ENCODE assay signal across 12 mouse cellular contexts in genomic region chr1:52086236-52086635, GRCm38 (mm10). TPM values are rescaled to one million over a fixed set of nuclear protein-coding genes. Genes with fewer than 3 reads are reported as not detected.
A peak's percentile ranks its signal among the peaks of the same experiment; 100 is the strongest.
DNase-seq lines count a peak whose midpoint lies in the region; ATAC-seq and TF ChIP-seq lines count a peak whose summit lies in the region.
"Had no signal": no experiment of that assay in that cellular context is flagged by ENCODE, and none has a peak within 500 bp of the region (broad histone marks: within the 10 kb centered on the region; RNA-seq: fewer than 3 reads in every experiment).

No protein-coding gene starts in this region.

- no peak overlapping the region for H3K27ac ChIP-seq in forebrain, postnatal 0 days (ENCODE audit: low read depth, low read length)
- no peak overlapping the region for H3K27ac ChIP-seq in forebrain, embryonic 11.5 days (ENCODE audit: low read depth, low read length)
- H3K27ac ChIP-seq in lung, embryonic 14.5 days (ENCODE audit: low read depth) = no peak overlapping the region

- no peak overlapping the region for H3K9ac ChIP-seq in forebrain, postnatal 0 days
- no peak overlapping the region for H3K9ac ChIP-seq in forebrain, embryonic 11.5 days (ENCODE audit: low read length)
- H3K9ac ChIP-seq in lung, embryonic 14.5 days = no peak overlapping the region

- no peaks in the 10 kb centered on the region for H3K36me3 ChIP-seq in forebrain, postnatal 0 days (ENCODE audit: insufficient read depth)
- H3K36me3 ChIP-seq in forebrain, embryonic 11.5 days (ENCODE audit: control insufficient read depth, insufficient read depth, low read length) = no peaks in the 10 kb centered on the region
- no peaks in the 10 kb centered on the region for H3K36me3 ChIP-seq in lung, embryonic 14.5 days (ENCODE audit: insufficient read depth)

- no peak for TF ChIP-seq POLR2A in lung, adult 2 months (IDR thresholded peaks at IDR 0.05; ENCODE audit: borderline replicate concordance, extremely low read depth, low read depth, low read length)

- no peaks in the 10 kb centered on the region for H3K4me1 ChIP-seq in forebrain, postnatal 0 days (ENCODE audit: insufficient read depth)
- H3K4me1 ChIP-seq in forebrain, embryonic 11.5 days (replicated peaks; ENCODE audit: control insufficient read depth, insufficient read depth, low read length) = 0 out of 2 replicates have a peak, but pooled peaks cover under 1% of the 10 kb centered on the region
- 0 out of 2 replicates have a peak, but pooled peaks cover 3% of the 10 kb centered on the region for H3K4me1 ChIP-seq in lung, embryonic 14.5 days (ENCODE audit: insufficient read depth)
- H3K4me1 ChIP-seq in lung, adult 2 months (ENCODE audit: control insufficient read depth, insufficient read depth, low read length) = no peaks in the 10 kb centered on the region

- peak; percentile 53 for DNase-seq in forebrain, postnatal 0 days
- DNase-seq in forebrain, embryonic 11.5 days (ENCODE audit: low spot score) = no peak
- DNase-seq in lung, embryonic 14.5 days = peak; percentile 72
- DNase-seq in lung, adult 2 months = no peak
- peak; percentile 48 for DNase-seq in NIH3T3 (ENCODE audit: low read depth)
- peak; percentile 54 for DNase-seq in naive thymus-derived CD4-positive, alpha-beta T cell, adult 2 months (ENCODE audit: low read depth)
- DNase-seq in adrenal gland, adult 18-20 months (ENCODE audit: low spot score in 2 of 2) = no peak
- DNase-seq in gastrocnemius, postnatal 25 days = no peak
- DNase-seq: adrenal gland, postnatal 14 days; cerebellum, adult 8-10 months; layer of hippocampus, postnatal 36 days; right cerebral cortex, adult 18-20 months had no signal

- H3K4me2 ChIP-seq in forebrain, postnatal 0 days (ENCODE audit: low read depth) = no peak overlapping the region
- no peak overlapping the region for H3K4me2 ChIP-seq in forebrain, embryonic 11.5 days (ENCODE audit: low read depth, low read length, severe bottlenecking)
- H3K4me2 ChIP-seq in lung, embryonic 14.5 days = no peak overlapping the region

- no peak for ATAC-seq in forebrain, postnatal 0 days
- ATAC-seq in forebrain, embryonic 11.5 days (replicated peaks; ENCODE audit: low FRiP score) = no peak
- ATAC-seq in lung, embryonic 14.5 days (ENCODE audit: insufficient read depth) = no peak; the same call in 1 of the 2 replicates

- H3K4me3 ChIP-seq in forebrain, postnatal 0 days (ENCODE audit: low read depth, low read length) = no peak overlapping the region
- no peak overlapping the region for H3K4me3 ChIP-seq in forebrain, embryonic 11.5 days (ENCODE audit: low read depth, low read length)
- H3K4me3 ChIP-seq in lung, embryonic 14.5 days (ENCODE audit: low read depth, low read length) = no peak overlapping the region
- no peak overlapping the region for H3K4me3 ChIP-seq in lung, adult 2 months (replicated peaks; ENCODE audit: extremely low read depth, low read depth, low read length)

- TF ChIP-seq CTCF in forebrain, postnatal 0 days (IDR thresholded peaks at IDR 0.05; ENCODE audit: low read depth) = peak; percentile 63
- peak; percentile 55 for TF ChIP-seq CTCF in lung, embryonic 14.5 days (IDR thresholded peaks at IDR 0.05; ENCODE audit: low read depth)
- no peak; the same call in 1 of the 2 replicates for TF ChIP-seq CTCF in lung, adult 2 months (IDR thresholded peaks at IDR 0.05; ENCODE audit: insufficient read depth, low read length)

- 33% methylated on average over 4 of the region's 4 CpGs for whole genome bisulfite sequencing in forebrain, postnatal 0 days
- WGBS in forebrain, embryonic 11.5 days = 49% methylated on average over 4 of the region's 4 CpGs
- 18% methylated on average over 4 of the region's 4 CpGs for WGBS in lung, embryonic 14.5 days
- WGBS in lung, adult 2 months = 22% methylated on average over 4 of the region's 4 CpGs

- no peaks in the 10 kb centered on the region for H3K27me3 ChIP-seq in forebrain, postnatal 0 days (ENCODE audit: insufficient read depth, low read length)
- H3K27me3 ChIP-seq in forebrain, embryonic 11.5 days (ENCODE audit: control insufficient read depth, insufficient read depth, low read length) = no peaks in the 10 kb centered on the region
- no peaks in the 10 kb centered on the region for H3K27me3 ChIP-seq in lung, embryonic 14.5 days (ENCODE audit: insufficient read depth, low read length)

- no peaks in the 10 kb centered on the region for H3K9me3 ChIP-seq in forebrain, postnatal 0 days (ENCODE audit: low read length)
- no peaks in the 10 kb centered on the region; the same call in 1 of the 2 replicates for H3K9me3 ChIP-seq in forebrain, embryonic 11.5 days (ENCODE audit: control insufficient read depth, low read length)
- no peaks in the 10 kb centered on the region for H3K9me3 ChIP-seq in lung, embryonic 14.5 days (ENCODE audit: low read depth, low read length)

RNA-seq across cellular contexts. Expression of gene Stat1, which starts 33.0 kb away (rescaled TPM):
- 10.9 and 22.3 TPM in 2 replicates for total RNA-seq in forebrain, postnatal 0 days (2014; rRNA removed)
- 9.3 and 12.2 TPM in 2 replicates for polyA plus RNA-seq in forebrain, postnatal 0 days (2015; fragmentation: Nextera tagmentation; extraction: Ambion mirVana)
- polyA plus RNA-seq in forebrain, embryonic 11.5 days (2014; fragmentation: Nextera tagmentation; extraction: Ambion mirVana) = 15.6 and 17.4 TPM in 2 replicates
- 21.4 and 23.5 TPM in 2 replicates for polyA plus RNA-seq in lung, embryonic 14.5 days (2014; fragmentation: Nextera tagmentation; extraction: Ambion mirVana)
- 59.1 and 62.6 TPM in 2 replicates for polyA plus RNA-seq in lung, adult 2 months (2012; rRNA removed)
- 100 to 1,000 TPM in 1 of 2 experiments, 10 to 100 TPM in 1; 93.0 to 102 TPM for total RNA-seq in adrenal gland, adult 18-20 months (2021)
- 10 to 100 TPM; 12.2 to 13.4 TPM for total RNA-seq in gastrocnemius, postnatal 25 days (2021)

Comparison
In these comparisons a context has a peak if more than half of its experiments do, and no peak if none do; other contexts are left out.
1. DNase-seq: peak in forebrain, postnatal 0 days (single experiment), lung, embryonic 14.5 days (single experiment), NIH3T3 (single experiment) and naive thymus-derived CD4-positive, alpha-beta T cell, adult 2 months (single experiment); none in forebrain, embryonic 11.5 days (single experiment), lung, adult 2 months (single experiment), adrenal gland, adult 18-20 months (0 of 2) and gastrocnemius, postnatal 25 days (single experiment).